Mouse (Mus musculus) common myeloid progenitor, adult 5-6 weeks (primary cell): ENCODE data around the gene Krtap4-1. TPM values are rescaled to one million over a fixed set of nuclear protein-coding genes. Genes with fewer than 3 reads are reported as not detected.
"Not testable (repeated sequence)": the region's sequence is repeated elsewhere in the genome, so short reads cannot be mapped to it uniquely, and the experiment has no call there.

Experiments used
- ATAC-seq: replicated peaks from 2 replicates; pipeline ENCODE4 v1.8.0; 2016; ENCODE audit warnings: low read depth, mild to moderate bottlenecking, moderate TSS enrichment, inconsistent platforms; ENCODE audit not compliant: poor library complexity, severe bottlenecking
- total RNA-seq: library from RNA; stranded (forward); fragments of 200-1000, 187-1606 nt; gene quantifications from 2 replicates; pipeline ENCODE4 v1.2.3, GENCODE M21; 2017

Gene Krtap4-1
- total RNA-seq, result not detected in 2 replicates

DNA sequence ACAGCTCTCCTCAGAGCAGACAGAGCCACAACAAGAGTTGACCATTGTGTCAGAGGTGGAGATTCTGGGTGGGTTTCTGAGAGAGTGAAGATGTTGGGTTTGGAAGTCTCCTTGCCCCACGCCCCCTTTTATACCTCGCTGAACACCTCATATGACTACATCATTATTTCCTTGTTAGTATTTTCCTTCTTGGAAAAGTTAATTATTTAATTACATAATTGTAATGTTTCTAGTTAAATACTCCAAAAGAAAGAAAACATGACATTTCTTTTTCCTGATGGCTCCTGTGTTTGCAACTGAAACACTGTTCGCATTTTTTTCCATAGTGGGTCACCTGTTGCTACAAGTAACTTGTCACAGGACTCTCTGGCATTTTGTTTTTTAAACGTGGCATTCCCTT is at the start of gene Krtap4-1:
TSS of gene Krtap4-1 (minus strand) at position 101 of the 400 bp plus-strand sequence.
- no peak for ATAC-seq

DNA sequence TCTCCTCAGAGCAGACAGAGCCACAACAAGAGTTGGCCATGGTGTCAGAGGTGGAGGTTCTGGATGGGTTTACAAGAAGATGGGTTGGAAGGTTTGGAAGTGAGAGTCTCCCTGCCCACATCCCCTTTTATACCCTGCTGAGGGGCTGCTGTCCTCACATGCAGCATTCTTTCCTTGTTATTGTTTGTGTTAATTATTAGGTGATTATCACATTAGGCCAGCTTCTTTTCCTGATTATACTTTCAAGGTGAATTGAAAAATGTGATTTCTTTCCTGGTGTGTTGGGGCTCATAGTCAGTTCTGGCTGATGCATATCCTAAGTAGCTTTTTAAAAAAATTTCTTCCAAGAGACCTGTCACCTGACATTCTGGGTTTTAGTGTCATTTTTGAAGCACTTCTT is 37.8 kb upstream of the Krtap4-1 start, which contains the start of gene Krtap4-6:
TSS of gene Krtap4-6 (minus strand) at position 101 of the 400 bp plus-strand sequence.
- ATAC-seq, result no peak

DNA sequence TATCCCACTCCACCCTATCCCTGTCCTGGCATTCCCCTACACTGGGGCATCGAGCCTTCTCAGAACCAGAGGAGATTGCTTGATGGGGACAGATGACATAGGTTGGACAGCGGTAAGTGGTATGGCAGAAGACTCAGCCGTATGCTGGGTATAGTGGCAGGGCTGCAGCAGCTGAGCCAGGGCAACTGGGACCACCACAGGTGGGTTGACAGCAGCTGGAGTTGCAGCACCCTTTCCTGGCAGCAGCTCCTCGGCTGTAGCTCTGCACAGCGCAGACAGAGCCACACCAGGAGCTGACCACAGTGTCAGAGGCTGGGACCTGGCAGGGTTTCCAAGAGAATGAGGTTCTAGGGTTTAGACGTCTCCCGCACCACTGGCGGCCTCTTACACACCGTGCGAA is 34.8 kb upstream of the Krtap4-1 start:
- no peak for ATAC-seq

DNA sequence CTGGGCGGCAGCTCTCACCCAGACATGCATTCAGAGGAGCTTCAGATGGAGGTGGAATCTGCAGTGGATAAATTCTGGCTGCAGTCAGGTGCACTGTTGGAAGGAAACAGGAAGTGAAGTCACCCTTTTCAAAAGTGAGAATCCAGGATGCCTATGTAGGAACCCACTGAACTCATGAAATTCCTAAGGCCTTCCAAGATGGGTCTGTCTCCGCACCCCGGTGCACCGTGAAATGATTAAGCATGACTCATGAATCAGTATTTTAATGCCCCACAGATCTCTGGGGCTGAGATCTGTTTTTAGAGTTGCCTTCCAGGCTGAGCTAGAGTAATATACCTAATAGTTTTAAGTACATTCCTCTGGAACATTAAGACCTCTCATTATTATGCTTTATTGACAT is 31.2 kb upstream of the Krtap4-1 start:
- ATAC-seq, result no peak

GRCm38 (mm10) chr11:99658467-99659010 is 30.5 kb upstream of the Krtap4-1 start, which contains the start of gene Gm11563:
TSS of gene Gm11563 (minus strand) at chr11:99658960.
- ATAC-seq, result not testable (repeated sequence)

- ATAC-seq, result no peak
Observed at GRCm38 (mm10) chr11:99657051-99657450, 29.0 kb upstream of the Krtap4-1 start.

DNA sequence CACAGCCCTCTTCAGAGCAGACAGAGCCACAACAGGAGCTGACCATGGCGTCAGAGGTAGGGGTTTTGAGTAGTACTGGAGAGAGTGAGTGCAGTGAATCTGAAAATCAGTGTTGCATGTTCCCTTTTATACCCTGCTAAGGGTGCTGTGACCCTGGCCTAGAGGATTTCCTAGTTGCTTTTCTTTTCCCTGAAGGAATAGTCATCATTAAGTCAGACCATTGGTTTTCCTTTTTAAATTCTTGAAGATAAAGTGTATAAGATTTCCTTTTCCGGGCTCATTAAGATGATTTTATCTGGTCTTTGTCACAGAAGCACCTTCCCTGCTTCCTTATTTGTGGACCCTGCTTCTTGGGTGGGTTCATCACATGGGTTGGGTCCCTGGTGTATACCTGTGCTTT is 22.1 kb upstream of the Krtap4-1 start, which contains the start of gene Gm11555:
TSS of gene Gm11555 (minus strand) at position 101 of the 400 bp plus-strand sequence.
- no peak for ATAC-seq

DNA sequence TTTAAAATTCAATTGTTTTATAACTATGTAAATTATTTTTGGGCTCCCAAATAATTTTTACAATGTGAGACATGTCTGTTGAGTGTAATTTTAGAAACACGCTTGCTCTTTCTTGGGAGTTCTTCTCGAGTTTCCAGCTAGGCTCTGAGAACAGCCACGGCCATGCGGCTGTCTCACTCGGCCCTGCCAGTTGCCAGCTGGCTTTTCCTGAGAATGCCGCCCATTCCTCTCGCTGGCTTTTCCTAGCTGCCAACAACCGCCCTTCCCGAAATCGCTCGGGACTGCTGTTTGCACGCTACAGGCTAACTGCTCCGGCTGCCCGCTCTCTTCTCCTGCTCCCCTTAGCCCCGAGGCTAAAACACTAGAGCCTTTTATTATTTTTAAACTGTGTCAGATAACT is 18.4 kb upstream of the Krtap4-1 start:
- no peak for ATAC-seq

GRCm38 (mm10) chr11:99644351-99644750 is 16.3 kb upstream of the Krtap4-1 start:
- ATAC-seq, result no peak

GRCm38 (mm10) chr11:99643635-99644139 is 15.6 kb upstream of the Krtap4-1 start, which contains the start of gene Krtap4-7:
TSS of gene Krtap4-7 (minus strand) at chr11:99644089.
- ATAC-seq, result not testable (repeated sequence)

- ATAC-seq, result no peak
Observed at GRCm38 (mm10) chr11:99640926-99641325, 12.9 kb upstream of the Krtap4-1 start.

DNA sequence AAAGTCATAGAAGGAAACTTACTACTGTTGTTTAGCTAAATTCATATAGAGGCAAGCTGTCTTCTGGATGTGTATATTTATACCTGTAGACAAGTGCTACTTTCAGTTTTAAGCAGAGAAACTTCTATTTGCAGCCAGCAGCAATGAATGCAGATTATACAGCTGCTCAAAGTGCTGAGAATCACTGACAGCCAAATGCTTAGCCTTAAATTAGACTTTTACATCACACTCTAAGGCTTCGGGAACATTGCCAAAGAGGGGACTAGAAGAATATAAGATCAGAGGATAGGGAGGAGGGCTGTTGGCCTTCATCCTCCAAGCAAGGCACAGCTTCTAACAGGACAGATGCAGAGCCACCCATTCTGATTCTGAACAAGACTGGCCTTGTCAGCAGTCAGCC is 9.0 kb upstream of the Krtap4-1 start:
- ATAC-seq, result no peak

GRCm38 (mm10) chr11:99634653-99635134 is 6.7 kb upstream of the Krtap4-1 start, which contains the start of gene Krtap4-2:
TSS of gene Krtap4-2 (minus strand) at chr11:99635084.
- ATAC-seq, result no peak

DNA sequence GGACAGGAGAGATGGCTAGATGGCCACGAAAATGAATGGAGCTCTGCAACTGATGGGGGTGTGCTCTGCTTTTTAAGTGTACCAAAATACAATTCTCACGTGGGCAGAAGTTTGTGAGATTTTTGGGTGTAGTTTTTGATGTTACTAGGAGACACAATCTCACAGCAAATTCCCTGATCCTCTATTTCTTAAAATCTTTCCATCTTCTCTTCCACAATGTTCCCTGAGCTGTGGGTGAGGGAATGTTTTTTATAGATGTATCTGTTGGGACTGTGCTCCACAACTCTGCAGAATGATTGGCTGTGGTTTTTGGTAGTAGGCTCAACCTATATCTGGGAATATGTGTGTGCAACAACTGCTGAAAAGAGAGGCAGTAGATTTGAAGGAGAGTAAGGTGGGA is 5.3 kb upstream of the Krtap4-1 start:
- ATAC-seq, result no peak

GRCm38 (mm10) chr11:99630890-99631289 is 2.9 kb upstream of the Krtap4-1 start:
- no peak for ATAC-seq

GRCm38 (mm10) chr11:99620335-99620734 is 7.7 kb downstream of the Krtap4-1 start, which contains the start of gene Gm11562:
TSS of gene Gm11562 (minus strand) at chr11:99620435.
- ATAC-seq, result no peak

DNA sequence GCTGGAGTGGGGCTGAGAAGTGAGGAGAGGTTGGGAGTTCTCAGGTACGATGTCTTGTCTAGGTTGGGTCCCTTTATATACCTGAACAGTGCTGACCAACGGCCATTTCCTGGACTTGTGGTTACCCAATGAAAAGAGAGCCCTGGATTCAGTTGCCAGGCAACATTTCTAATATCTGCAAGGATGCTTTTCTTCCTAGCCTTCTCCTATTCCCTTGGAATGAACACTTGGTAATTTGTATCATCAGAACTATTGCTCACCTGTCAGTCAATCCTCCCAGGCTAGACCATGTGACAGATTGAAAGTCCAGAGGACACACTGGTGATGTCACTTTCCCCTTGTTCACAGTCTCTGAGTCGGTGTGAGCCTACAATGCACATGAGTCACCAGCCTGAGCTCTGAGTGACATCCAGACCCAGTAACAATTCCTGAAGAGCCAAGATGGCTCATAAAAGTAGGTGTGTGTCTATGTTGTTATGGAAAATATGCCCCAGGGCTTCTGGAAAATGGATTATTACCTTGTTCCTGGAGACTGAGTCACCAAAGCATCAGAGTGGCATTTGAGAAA is 13.2 kb downstream of the Krtap4-1 start, which contains the start of gene Krtap2-4:
TSS of gene Krtap2-4 (minus strand) at position 51 of the 568 bp plus-strand sequence.
- no peak for ATAC-seq

- ATAC-seq, result not testable (repeated sequence)
Observed at GRCm38 (mm10) chr11:99610089-99610488, 17.9 kb downstream of the Krtap4-1 start, which contains the start of gene Gm11937. TSS of gene Gm11937 (minus strand) at chr11:99610189.

DNA sequence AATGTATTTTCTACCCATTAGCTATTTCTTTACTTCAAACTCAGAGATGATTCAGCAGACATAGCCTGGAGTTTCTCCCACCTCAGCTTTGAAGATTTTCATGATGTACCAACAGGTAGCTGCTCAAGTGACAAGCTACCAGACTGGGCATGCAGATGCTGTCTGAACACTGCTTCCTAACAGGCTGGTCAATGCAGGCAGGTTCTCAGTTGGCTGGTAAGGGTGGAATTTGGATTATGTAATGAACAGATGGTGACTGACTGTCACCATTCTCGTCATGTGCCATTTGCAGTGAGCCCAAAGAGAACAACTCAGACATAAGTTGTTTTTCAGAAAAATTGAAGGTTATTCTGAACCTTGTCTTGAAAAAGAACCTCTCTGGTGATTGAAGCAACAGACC is 18.9 kb downstream of the Krtap4-1 start:
- no peak for ATAC-seq

DNA sequence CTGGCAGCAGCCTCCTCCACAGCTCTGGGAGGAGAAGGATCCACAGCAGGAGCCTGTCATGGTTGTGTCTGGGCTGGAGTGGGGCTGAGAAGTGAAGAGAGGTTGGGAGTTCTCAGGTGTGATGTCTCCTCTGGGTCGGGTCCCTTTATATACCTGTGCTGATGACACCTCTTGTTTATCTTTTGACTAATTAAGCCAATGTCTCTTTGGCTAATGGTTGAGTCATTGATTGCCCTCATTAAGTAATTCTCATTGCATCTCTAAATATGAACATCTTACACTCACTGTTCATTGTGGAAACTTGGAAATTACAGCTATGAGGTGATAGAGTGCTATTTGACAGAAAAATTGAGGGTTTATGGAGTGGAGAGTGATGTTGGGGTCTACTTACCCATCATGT is 24.8 kb downstream of the Krtap4-1 start, which contains the start of gene Gm11938:
TSS of gene Gm11938 (minus strand) at position 101 of the 400 bp plus-strand sequence.
- not testable (repeated sequence) for ATAC-seq

DNA sequence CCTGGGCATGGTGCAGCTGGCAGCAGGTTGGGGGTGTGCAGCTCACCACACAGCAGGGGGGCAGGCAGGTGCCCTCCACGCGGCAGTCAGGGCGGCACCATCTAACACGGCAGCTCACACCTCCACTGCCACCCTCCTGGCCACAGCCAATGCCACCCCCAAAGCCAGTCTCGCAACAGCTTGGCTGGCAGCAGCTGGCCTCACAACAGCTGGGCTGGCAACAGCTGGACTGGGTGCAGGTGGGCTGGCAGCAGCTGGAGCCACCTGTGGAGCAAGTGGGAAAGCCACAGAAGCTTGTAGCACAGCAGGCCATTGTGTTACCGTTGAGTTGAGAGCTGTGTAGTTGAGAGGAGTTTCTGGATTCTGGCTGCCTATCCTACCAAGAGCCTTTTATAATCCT is 30.3 kb downstream of the Krtap4-1 start, which contains the start of gene Krtap9-3:
TSS of gene Krtap9-3 (minus strand) at position 364 of the 400 bp plus-strand sequence.
- ATAC-seq, result not testable (repeated sequence)
